Mouse (Mus musculus): ENCODE data around the gene Stk32b. TPM values are rescaled to one million over a fixed set of nuclear protein-coding genes. Genes with fewer than 3 reads are reported as not detected.

The Stk32b gene
- polyA plus RNA-seq, 1 experiment, result 2.9 TPM

- H3K4me3 ChIP-seq (ENCODE audit: control insufficient read depth, low read depth, low read length), result no peak overlapping the region
These were observed 141.5 kb downstream of the Stk32b start for GRCm38 (mm10) chr5:37575427-37575826.

GRCm38 (mm10) chr5:37557274-37557815, 159.6 kb downstream of the Stk32b start:
- Histone ChIP-seq H3K27ac (ENCODE audit: control insufficient read depth, insufficient read depth, low read depth, low read length) (no peak overlapping the region), H3K36me3 (ENCODE audit: control insufficient read depth, insufficient read depth, low read length) (no peaks in the 10 kb centered on the region), H3K27me3 (ENCODE audit: control insufficient read depth, insufficient read depth, low read length) (no peaks in the 10 kb centered on the region), H3K4me1 (ENCODE audit: control insufficient read depth, insufficient read depth, low read length) (no peaks in the 10 kb centered on the region), H3K4me3 (ENCODE audit: control insufficient read depth, low read depth, low read length) (no peak overlapping the region)
- TF ChIP-seq POLR2A (IDR thresholded peaks at IDR 0.05; ENCODE audit: control insufficient read depth, low read depth, low read length) (no peak), CTCF (IDR thresholded peaks at IDR 0.05; ENCODE audit: control insufficient read depth, insufficient read depth, insufficient replicate concordance, low read depth, low read length) (no peak)

More at GRCm38 (mm10) chr5:37575427-37575826, 141.5 kb downstream of the Stk32b start:
- no peaks in the 10 kb centered on the region for H3K36me3 ChIP-seq (ENCODE audit: control insufficient read depth, insufficient read depth, low read length)
- TF ChIP-seq POLR2A (IDR thresholded peaks at IDR 0.05; ENCODE audit: control insufficient read depth, low read depth, low read length), result no peak
- TF ChIP-seq CTCF (IDR thresholded peaks at IDR 0.05; ENCODE audit: control insufficient read depth, insufficient read depth, insufficient replicate concordance, low read depth, low read length), result no peak
- no peaks in the 10 kb centered on the region for H3K4me1 ChIP-seq (ENCODE audit: control insufficient read depth, insufficient read depth, low read length)
- no peak overlapping the region for H3K27ac ChIP-seq (ENCODE audit: control insufficient read depth, insufficient read depth, low read depth, low read length)
- no peaks in the 10 kb centered on the region for H3K27me3 ChIP-seq (ENCODE audit: control insufficient read depth, insufficient read depth, low read length)

DNA sequence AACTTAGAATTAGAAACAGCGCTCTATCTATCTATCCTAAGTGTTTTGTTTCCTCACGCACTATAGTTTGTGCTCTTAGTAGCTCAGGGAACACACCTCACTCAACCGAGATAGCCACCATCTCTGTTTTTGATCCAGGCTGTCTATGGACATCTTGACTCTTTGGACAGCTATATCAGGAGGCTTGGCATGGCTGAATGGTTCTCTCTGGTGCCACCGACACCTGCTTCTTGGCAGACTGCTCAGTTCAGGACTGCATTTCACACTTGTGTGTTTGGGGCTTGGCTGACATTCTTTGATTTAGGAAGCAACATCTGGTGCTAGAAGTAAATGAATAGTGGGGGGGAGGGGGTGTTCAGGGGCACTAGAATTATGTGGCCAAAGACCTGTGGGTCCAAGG, 162.7 kb downstream of the Stk32b start:
- TF ChIP-seq CTCF (IDR thresholded peaks at IDR 0.05; ENCODE audit: control insufficient read depth, insufficient read depth, insufficient replicate concordance, low read depth, low read length) (no peak), POLR2A (IDR thresholded peaks at IDR 0.05; ENCODE audit: control insufficient read depth, low read depth, low read length) (no peak)
- no peaks in the 10 kb centered on the region for H3K36me3 ChIP-seq (ENCODE audit: control insufficient read depth, insufficient read depth, low read length)
- H3K4me1 ChIP-seq (ENCODE audit: control insufficient read depth, insufficient read depth, low read length), result no peaks in the 10 kb centered on the region
- H3K27ac ChIP-seq (ENCODE audit: control insufficient read depth, insufficient read depth, low read depth, low read length), result no peak overlapping the region
- H3K4me3 ChIP-seq (ENCODE audit: control insufficient read depth, low read depth, low read length), result no peak overlapping the region
- H3K27me3 ChIP-seq (ENCODE audit: control insufficient read depth, insufficient read depth, low read length), result no peaks in the 10 kb centered on the region

DNA sequence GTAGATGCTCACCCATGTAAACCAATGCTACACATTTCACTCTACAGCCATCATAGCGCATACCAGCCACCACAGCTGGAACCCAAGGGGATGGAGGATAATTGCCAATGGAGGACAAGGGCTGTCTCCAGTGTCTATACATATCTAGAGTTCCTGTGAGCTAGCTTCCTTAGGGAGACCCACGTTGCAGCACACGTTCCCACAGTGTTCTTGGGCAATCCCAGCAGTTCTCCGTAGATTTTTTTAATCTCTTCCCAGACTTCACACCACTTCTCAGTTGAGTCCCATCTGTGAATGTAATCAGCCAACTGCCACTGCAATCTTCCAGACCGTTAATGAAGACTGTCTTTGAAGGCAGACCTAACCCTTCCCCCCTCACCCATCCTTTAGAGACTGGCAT, 165.3 kb downstream of the Stk32b start:
- TF ChIP-seq POLR2A (IDR thresholded peaks at IDR 0.05; ENCODE audit: control insufficient read depth, low read depth, low read length) (no peak), CTCF (IDR thresholded peaks at IDR 0.05; ENCODE audit: control insufficient read depth, insufficient read depth, insufficient replicate concordance, low read depth, low read length) (no peak)
- H3K4me3 ChIP-seq (ENCODE audit: control insufficient read depth, low read depth, low read length), result no peak overlapping the region

GRCm38 (mm10) chr5:37535726-37536293, 181.2 kb downstream of the Stk32b start:
- TF ChIP-seq CTCF (IDR thresholded peaks at IDR 0.05; ENCODE audit: control insufficient read depth, insufficient read depth, insufficient replicate concordance, low read depth, low read length), result no peak
- TF ChIP-seq POLR2A (IDR thresholded peaks at IDR 0.05; ENCODE audit: control insufficient read depth, low read depth, low read length), result no peak
- Histone ChIP-seq H3K27ac (ENCODE audit: control insufficient read depth, insufficient read depth, low read depth, low read length) (no peak overlapping the region), H3K27me3 (ENCODE audit: control insufficient read depth, insufficient read depth, low read length) (no peaks in the 10 kb centered on the region), H3K36me3 (ENCODE audit: control insufficient read depth, insufficient read depth, low read length) (no peaks in the 10 kb centered on the region), H3K4me3 (ENCODE audit: control insufficient read depth, low read depth, low read length) (no peak overlapping the region), H3K4me1 (ENCODE audit: control insufficient read depth, insufficient read depth, low read length) (no peaks in the 10 kb centered on the region)

More for the DNA sequence above, 165.3 kb downstream of the Stk32b start:
- H3K4me1 ChIP-seq (ENCODE audit: control insufficient read depth, insufficient read depth, low read length), result no peaks in the 10 kb centered on the region
- no peak overlapping the region for H3K27ac ChIP-seq (ENCODE audit: control insufficient read depth, insufficient read depth, low read depth, low read length)
- no peaks in the 10 kb centered on the region for H3K27me3 ChIP-seq (ENCODE audit: control insufficient read depth, insufficient read depth, low read length)
- no peaks in the 10 kb centered on the region for H3K36me3 ChIP-seq (ENCODE audit: control insufficient read depth, insufficient read depth, low read length)

- no peak for TF ChIP-seq POLR2A (IDR thresholded peaks at IDR 0.05; ENCODE audit: control insufficient read depth, low read depth, low read length)
- no peak for TF ChIP-seq CTCF (IDR thresholded peaks at IDR 0.05; ENCODE audit: control insufficient read depth, insufficient read depth, insufficient replicate concordance, low read depth, low read length)
- Histone ChIP-seq H3K27ac (ENCODE audit: control insufficient read depth, insufficient read depth, low read depth, low read length) (no peak overlapping the region), H3K4me1 (ENCODE audit: control insufficient read depth, insufficient read depth, low read length) (no peaks in the 10 kb centered on the region), H3K27me3 (ENCODE audit: control insufficient read depth, insufficient read depth, low read length) (no peaks in the 10 kb centered on the region), H3K36me3 (ENCODE audit: control insufficient read depth, insufficient read depth, low read length) (no peaks in the 10 kb centered on the region), H3K4me3 (ENCODE audit: control insufficient read depth, low read depth, low read length) (no peak overlapping the region)
These were observed 181.7 kb downstream of the Stk32b start for GRCm38 (mm10) chr5:37535227-37535626.

DNA sequence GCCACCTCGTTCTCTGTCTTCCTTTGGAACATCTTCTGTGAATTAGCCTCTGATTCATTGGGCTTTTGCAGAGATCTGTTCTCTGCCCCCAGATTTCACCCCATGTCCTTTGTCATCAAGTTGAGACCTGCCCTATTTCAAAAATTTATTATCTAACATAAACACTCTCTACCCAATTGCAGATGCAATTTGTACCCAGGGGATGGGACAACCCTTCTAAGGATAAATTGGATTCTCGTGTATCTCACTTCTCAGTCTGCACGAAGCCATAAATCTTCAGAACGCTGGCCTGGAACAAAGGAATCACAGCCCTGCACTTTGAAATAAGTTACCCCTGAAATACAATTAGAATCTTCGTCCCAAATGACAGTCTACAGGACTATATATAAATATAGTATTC, 191.6 kb downstream of the Stk32b start:
- Histone ChIP-seq H3K27ac (ENCODE audit: control insufficient read depth, insufficient read depth, low read depth, low read length) (no peak overlapping the region), H3K27me3 (ENCODE audit: control insufficient read depth, insufficient read depth, low read length) (no peaks in the 10 kb centered on the region), H3K4me1 (ENCODE audit: control insufficient read depth, insufficient read depth, low read length) (no peaks in the 10 kb centered on the region), H3K36me3 (ENCODE audit: control insufficient read depth, insufficient read depth, low read length) (no peaks in the 10 kb centered on the region), H3K4me3 (ENCODE audit: control insufficient read depth, low read depth, low read length) (no peak overlapping the region)
- TF ChIP-seq POLR2A (IDR thresholded peaks at IDR 0.05; ENCODE audit: control insufficient read depth, low read depth, low read length) (no peak), CTCF (IDR thresholded peaks at IDR 0.05; ENCODE audit: control insufficient read depth, insufficient read depth, insufficient replicate concordance, low read depth, low read length) (no peak)

All from testis, adult 2 months (tissue).